Mouse (Mus musculus) lung, postnatal 0 days (tissue): ENCODE measurements around the gene Zbed5.

Experiments used
- CTCF ChIP-seq: IDR thresholded peaks from 2 replicates; pipeline ENCODE4 v1.5.1; 2016; ENCODE audit warnings: antibody characterized with exemption, mild to moderate bottlenecking
- EP300 ChIP-seq: IDR thresholded peaks from 2 replicates; pipeline ENCODE4 v1.6.1; 2016; ENCODE audit warnings: antibody characterized with exemption, mild to moderate bottlenecking, control low read depth

GRCm38 (mm10) chr5:129952143-129952542 is 56.6 kb downstream of the Zbed5 start:
- TF ChIP-seq CTCF (no peak), EP300 (no peak)
